Mouse (Mus musculus) lung, embryonic 16.5 days (tissue): ENCODE measurements around the gene Rgs6. TPM values are rescaled to one million over a fixed set of nuclear protein-coding genes. Genes with fewer than 3 reads are reported as not detected.
A peak's percentile ranks its signal among the peaks of the same experiment; 100 is the strongest.

Source experiments
- ATAC-seq: fragments of 200-750 bp; cut with Nextera tagmentation; 2 replicates; pipeline ENCODE4 v1.8.0; 2017; ENCODE audit warnings: low read depth, mild to moderate bottlenecking, moderate library complexity
- H3K27ac ChIP-seq: fragments of 300-500 bp; sonication (generic); 2 replicates; pipeline ENCODE4 v1.5.1; 2014; ENCODE audit warnings: mild to moderate bottlenecking, control low read depth, low read length
- H3K27me3 ChIP-seq: fragments of 300-500 bp; sonication (generic); 2 replicates; pipeline ENCODE4 v1.6.1; 2014; ENCODE audit warnings: low read depth, low read length, mixed read lengths; ENCODE audit not compliant: control insufficient read depth, insufficient read depth
- H3K36me3 ChIP-seq: fragments of 300-500 bp; sonication (generic); 2 replicates; pipeline ENCODE4 v1.6.1; 2014; ENCODE audit warnings: low read length; ENCODE audit not compliant: control insufficient read depth, insufficient read depth
- H3K4me1 ChIP-seq: fragments of 300-500 bp; sonication (generic); replicated peaks from 2 replicates; pipeline ENCODE4 v1.6.1; 2014; ENCODE audit warnings: low read length, mixed read lengths; ENCODE audit not compliant: control insufficient read depth, insufficient read depth
- H3K4me2 ChIP-seq: fragments of 300-500 bp; sonication (generic); 2 replicates; pipeline ENCODE4 v1.6.1; 2014; ENCODE audit warnings: low read depth, low read length, control low read depth
- H3K4me3 ChIP-seq: fragments of 300-500 bp; sonication (generic); 2 replicates; pipeline ENCODE4 v1.5.1; 2014; ENCODE audit warnings: mild to moderate bottlenecking, low read length, control low read depth
- H3K9ac ChIP-seq: fragments of 300-500 bp; sonication (generic); 2 replicates; pipeline ENCODE4 v1.6.1; 2014; ENCODE audit warnings: low read length, control low read depth
- H3K9me3 ChIP-seq: fragments of 300-500 bp; sonication (generic); 2 replicates; pipeline ENCODE4 v1.6.1; 2016; ENCODE audit warnings: low read length; ENCODE audit not compliant: control insufficient read depth
- WGBS: fragments of 180-500 bp; shearing (Covaris S2); extraction: QIAGEN DNeasy Blood & Tissue Kit; methylation state at CpG from one replicate; pipeline ENCODE4 v1.1.7; 2014; 5-methylcytosine and 5-hydroxymethylcytosine counted together
- polyA plus RNA-seq: library from polyadenylated mRNA; unstranded; fragments of >200 nt; fragmentation: Nextera tagmentation; extraction: Ambion mirVana; gene quantifications from 2 replicates; pipeline ENCODE4 v1.2.1, GENCODE M21; 2015

The Rgs6 gene
- polyA plus RNA-seq, 1 experiment from 2014 or later, result 3.0 TPM

GRCm38 (mm10) chr12:82910846-82911245 lies 322.8 kb downstream of the Rgs6 start:
- Histone ChIP-seq H3K9me3 (no peaks in the 10 kb centered on the region), H3K27me3 (no peaks in the 10 kb centered on the region), H3K4me1 (no peaks in the 10 kb centered on the region), H3K9ac (no peak overlapping the region), H3K4me2 (no peak overlapping the region), H3K4me3 (no peak overlapping the region), H3K27ac (no peak overlapping the region), H3K36me3 (no peaks in the 10 kb centered on the region)
- WGBS, result 90% methylated on average over 2 of the region's 2 CpGs
- ATAC-seq, result no peak

GRCm38 (mm10) chr12:82914127-82914526 lies 326.0 kb downstream of the Rgs6 start:
- H3K9me3 ChIP-seq, result no peaks in the 10 kb centered on the region
- WGBS, result 33% methylated on average over 4 of the region's 4 CpGs
- no peak overlapping the region for H3K9ac ChIP-seq
- no peaks in the 10 kb centered on the region for H3K36me3 ChIP-seq
- no peak for ATAC-seq
- H3K27me3 ChIP-seq, result no peaks in the 10 kb centered on the region
- no peak overlapping the region for H3K4me3 ChIP-seq
- H3K4me1 ChIP-seq, result no peaks in the 10 kb centered on the region
- no peak overlapping the region for H3K4me2 ChIP-seq
- no peak overlapping the region for H3K27ac ChIP-seq

GRCm38 (mm10) chr12:82920146-82920545 lies 332.1 kb downstream of the Rgs6 start:
- Histone ChIP-seq H3K4me1 (no peaks in the 10 kb centered on the region), H3K9me3 (no peaks in the 10 kb centered on the region), H3K9ac (no peak overlapping the region), H3K36me3 (no peaks in the 10 kb centered on the region), H3K4me2 (no peak overlapping the region), H3K4me3 (no peak overlapping the region), H3K27me3 (no peaks in the 10 kb centered on the region), H3K27ac (no peak overlapping the region)
- ATAC-seq, result no peak
- 34% methylated on average over 2 of the region's 2 CpGs for WGBS

GRCm38 (mm10) chr12:82921287-82922015 lies 333.4 kb downstream of the Rgs6 start:
- H3K4me2 ChIP-seq, result no peak overlapping the region
- no peaks in the 10 kb centered on the region for H3K36me3 ChIP-seq
- 93% methylated on average over 20 of the region's 20 CpGs for WGBS
- H3K4me1 ChIP-seq, result no peaks in the 10 kb centered on the region
- no peak overlapping the region for H3K27ac ChIP-seq
- no peak overlapping the region for H3K4me3 ChIP-seq
- ATAC-seq, result no peak
- no peaks in the 10 kb centered on the region for H3K9me3 ChIP-seq
- H3K9ac ChIP-seq, result no peak overlapping the region
- H3K27me3 ChIP-seq, result no peaks in the 10 kb centered on the region

- Histone ChIP-seq H3K9me3 (no peaks in the 10 kb centered on the region), H3K27me3 (no peaks in the 10 kb centered on the region), H3K4me3 (no peak overlapping the region), H3K27ac (no peak overlapping the region), H3K9ac (no peak overlapping the region), H3K4me1 (no peaks in the 10 kb centered on the region), H3K4me2 (no peak overlapping the region), H3K36me3 (no peaks in the 10 kb centered on the region)
- WGBS, result 84% methylated on average over 4 of the region's 4 CpGs
- no peak for ATAC-seq
Measured at GRCm38 (mm10) chr12:82922856-82923506, 334.9 kb downstream of the Rgs6 start.

GRCm38 (mm10) chr12:82932706-82933461 lies 344.8 kb downstream of the Rgs6 start:
- Histone ChIP-seq H3K27me3 (no peaks in the 10 kb centered on the region), H3K27ac (no peak overlapping the region; the same call in 1 of the 2 replicates), H3K4me2 (peak overlapping the region; percentile 0; the same call in 1 of the 2 replicates), H3K4me3 (no peak overlapping the region), H3K9ac (no peak overlapping the region), H3K36me3 (no peaks in the 10 kb centered on the region), H3K4me1 (peaks cover 6% of the 10 kb centered on the region; the same call in 1 of the 2 replicates), H3K9me3 (no peaks in the 10 kb centered on the region)
- 55% methylated on average over 14 of the region's 14 CpGs for WGBS
- ATAC-seq, result peak; percentile 94

- WGBS, result 34% methylated on average over 6 of the region's 6 CpGs
- no peaks in the 10 kb centered on the region for H3K9me3 ChIP-seq
Measured at GRCm38 (mm10) chr12:82935121-82935762, 347.1 kb downstream of the Rgs6 start.

GRCm38 (mm10) chr12:82935767-82936166 lies 347.7 kb downstream of the Rgs6 start:
- Histone ChIP-seq H3K4me3 (no peak overlapping the region), H3K36me3 (no peaks in the 10 kb centered on the region), H3K4me1 (peaks cover 10% of the 10 kb centered on the region; the same call in 1 of the 2 replicates), H3K4me2 (no peak overlapping the region), H3K9me3 (no peaks in the 10 kb centered on the region), H3K27me3 (no peaks in the 10 kb centered on the region), H3K9ac (no peak overlapping the region), H3K27ac (no peak overlapping the region)
- ATAC-seq, result no peak
- WGBS, result 31% methylated on average over 1 of the region's 1 CpGs

More at GRCm38 (mm10) chr12:82935121-82935762, 347.1 kb downstream of the Rgs6 start:
- peaks cover 6% of the 10 kb centered on the region; the same call in 1 of the 2 replicates for H3K4me1 ChIP-seq
- peak; percentile 35 for ATAC-seq
- H3K4me3 ChIP-seq, result no peak overlapping the region
- H3K27ac ChIP-seq, result no peak overlapping the region
- no peak overlapping the region for H3K9ac ChIP-seq
- H3K36me3 ChIP-seq, result no peaks in the 10 kb centered on the region
- no peaks in the 10 kb centered on the region for H3K27me3 ChIP-seq
- no peak overlapping the region for H3K4me2 ChIP-seq
